ENCODE assay signal across 8 mouse cellular contexts in genomic region chr13:37965126-37965914, GRCm38 (mm10). TPM values are rescaled to one million over a fixed set of nuclear protein-coding genes. Genes with fewer than 3 reads are reported as not detected.
DNase-seq lines count a peak whose midpoint lies in the region; ATAC-seq and TF ChIP-seq lines count a peak whose summit lies in the region.
"Had no signal": no experiment of that assay in that cellular context is flagged by ENCODE, and none has a peak within 500 bp of the region (broad histone marks: within the 10 kb centered on the region; RNA-seq: fewer than 3 reads in every experiment).

No protein-coding gene starts in this region.

- H3K4me3 ChIP-seq in left cerebral cortex, adult 2 months: no peak overlapping the region
- H3K4me3 ChIP-seq: neural tube, embryonic 13.5 days had no signal

- intact Hi-C loops in left cerebral cortex, adult 2 months (cut with DNase I): no loop called here

- peak; percentile 27 for TF ChIP-seq CTCF in left cerebral cortex, adult 2 months (IDR thresholded peaks at IDR 0.05)

- H3K27ac ChIP-seq in left cerebral cortex, adult 2 months: no peak overlapping the region
- H3K27ac ChIP-seq: neural tube, embryonic 13.5 days had no signal

- no peak for DNase-seq in left cerebral cortex, adult 2 months (ENCODE audit: extremely low spot score in 1 of 2, low spot score in 2 of 2)
- no peak for DNase-seq in left cerebral cortex, adult 18-20 months (ENCODE audit: low spot score in 2 of 2)
- peak; percentile 24 for DNase-seq in Muller cell, postnatal 12 days (ENCODE audit: inconsistent ontology term)
- peak; percentile 67 for DNase-seq in embryo, embryonic 9.5 days (ENCODE audit: extremely low spot score)
- no peak for DNase-seq in urinary bladder, postnatal 10 days (ENCODE audit: low spot score)
- DNase-seq in thymus, postnatal 25 days: no peak

- ATAC-seq in megakaryocyte-erythroid progenitor cell, adult 5-6 weeks (replicated peaks; ENCODE audit: low FRiP score, low TSS enrichment, poor library complexity, severe bottlenecking): peak; percentile 72

RNA-seq across cellular contexts. Expression of gene Ssr1, which starts 28.7 kb away (rescaled TPM):
- total RNA-seq in left cerebral cortex, adult 2 months (2021): 100 to 1,000 TPM in 1 of 2 experiments, 10 to 100 TPM in 1; 96.1 to 101 TPM
- total RNA-seq in left cerebral cortex, adult 18-20 months (2021): 10 to 100 TPM; 83.1 to 98.6 TPM
- total RNA-seq in megakaryocyte-erythroid progenitor cell, adult 5-6 weeks (2014; fragmentation: Nextera tagmentation): 58.6 and 105 TPM in 2 replicates
- 104 and 158 TPM in 2 replicates for total RNA-seq in megakaryocyte-erythroid progenitor cell, adult 5-6 weeks (2017)

Comparison
In these comparisons a context has a peak if more than half of its experiments do, and no peak if none do; other contexts are left out.
1. DNase-seq: peak in Muller cell, postnatal 12 days (single experiment) and embryo, embryonic 9.5 days (single experiment); none in left cerebral cortex, adult 2 months (0 of 2), left cerebral cortex, adult 18-20 months (0 of 2), urinary bladder, postnatal 10 days (single experiment) and thymus, postnatal 25 days (single experiment).